Mouse (Mus musculus): ENCODE results near the gene Sptb. TPM values are rescaled to one million over a fixed set of nuclear protein-coding genes. Genes with fewer than 3 reads are reported as not detected.

Sptb gene
- total RNA-seq, 2 experiments from 2014 or later: 85.1 to 89.0 TPM

DNA sequence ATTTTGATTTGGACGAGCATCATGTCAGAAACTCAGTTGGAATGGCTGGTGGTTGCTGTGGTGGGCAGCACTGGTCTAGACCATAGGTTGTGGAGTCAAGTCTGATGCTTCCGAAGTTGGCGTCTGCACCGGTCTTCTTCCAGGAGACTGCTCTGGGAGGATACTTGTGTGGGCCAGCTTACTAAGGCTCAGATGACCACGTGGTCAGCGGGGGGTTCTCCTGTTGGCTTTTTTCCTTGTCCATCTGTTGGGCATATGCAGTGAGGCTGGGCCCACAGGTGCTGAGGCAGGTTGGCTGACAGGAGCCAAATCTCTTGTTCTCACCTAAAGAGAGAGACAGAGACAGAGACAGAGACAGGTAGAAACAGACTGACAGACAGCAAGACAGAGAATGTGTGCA lies 135.5 kb downstream of the Sptb start:
- no peak for DNase-seq

DNA sequence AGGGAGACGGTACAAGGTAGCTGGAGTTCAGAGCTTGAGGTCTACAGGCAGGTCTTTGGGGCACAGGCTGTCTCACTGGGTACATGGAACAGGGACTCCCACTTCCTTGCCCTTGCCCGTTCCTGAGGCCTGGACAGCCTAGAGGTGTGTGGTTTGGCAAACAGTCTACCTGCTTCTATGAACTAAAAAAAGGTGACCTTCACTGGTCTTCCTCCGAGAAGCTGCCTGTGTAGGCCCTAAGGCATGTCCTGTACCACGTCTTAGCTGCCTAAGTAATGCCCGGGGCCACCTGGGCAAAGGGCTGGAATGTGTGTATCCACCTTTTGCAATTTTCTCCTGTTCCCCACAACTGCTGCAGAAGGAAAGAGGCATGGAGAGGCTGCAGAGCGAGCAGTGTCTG lies 137.0 kb downstream of the Sptb start:
- DNase-seq: no peak

DNA sequence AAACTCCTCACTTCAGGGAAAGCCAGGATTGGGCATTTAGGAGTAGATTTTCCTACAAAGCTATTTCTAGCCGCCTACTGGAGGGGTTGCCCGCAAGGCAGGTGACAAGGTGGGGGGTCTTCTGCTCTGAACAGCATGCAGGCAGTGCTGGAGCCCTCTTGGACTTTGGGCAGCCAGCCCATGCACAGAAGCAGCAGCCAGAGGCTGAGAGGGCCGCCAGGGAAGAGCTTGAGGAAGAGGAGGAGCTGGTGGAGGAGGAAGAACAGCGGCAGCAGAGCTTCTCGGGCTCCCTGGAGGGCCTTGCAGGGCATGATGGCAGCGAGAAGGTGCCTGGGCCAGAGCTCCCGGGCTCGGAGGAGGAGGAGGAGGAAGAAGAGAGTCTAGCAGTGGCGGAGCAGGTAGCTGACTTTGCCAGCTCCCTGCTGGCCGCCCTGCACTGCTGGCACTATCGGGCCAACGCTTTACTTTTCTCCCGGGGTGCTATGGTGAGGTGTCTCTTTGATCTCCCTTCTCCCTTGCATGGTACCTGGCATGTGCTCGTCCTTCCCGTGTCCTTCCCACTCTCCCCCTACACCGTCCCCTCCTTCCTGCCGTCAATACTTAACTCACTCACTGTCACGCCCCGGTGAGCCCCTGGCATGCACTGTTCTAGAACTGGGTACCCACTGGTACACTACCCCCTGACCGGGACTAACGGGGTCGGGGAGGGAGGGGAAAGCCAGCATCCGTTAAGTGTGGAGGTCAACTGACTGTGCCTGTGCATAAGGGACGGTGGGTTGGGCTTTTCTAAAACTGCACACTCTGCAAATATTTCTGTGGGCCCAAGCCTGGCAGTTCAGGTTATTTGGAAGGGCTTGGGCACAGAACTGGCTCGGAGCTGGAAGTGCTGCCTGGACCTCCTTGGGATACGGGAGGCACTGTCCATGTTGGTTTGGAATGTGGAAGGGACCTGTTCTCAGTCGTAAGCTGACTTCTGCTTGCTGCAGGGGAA lies 137.8 kb downstream of the Sptb start:
- DNase-seq: no peak

DNA sequence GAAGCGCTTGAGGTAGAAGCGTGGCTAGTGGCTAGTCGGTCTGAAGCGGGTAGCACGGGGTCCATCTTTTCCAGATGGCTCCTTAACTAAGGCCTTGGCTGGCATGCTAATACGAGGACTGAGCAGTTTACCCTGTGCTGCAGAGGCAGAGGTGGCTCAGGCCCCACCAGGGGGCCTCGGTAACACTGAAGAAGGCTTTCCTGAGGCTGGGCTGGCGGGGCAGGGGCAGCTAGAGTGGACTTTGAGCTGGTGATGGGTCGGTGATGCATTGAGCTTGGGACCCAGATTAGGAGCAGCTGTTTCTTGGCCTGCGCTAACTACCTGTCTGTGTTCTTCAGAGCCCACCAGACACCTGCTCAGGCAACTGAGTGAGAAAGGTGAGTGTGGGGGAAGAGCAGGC lies 139.1 kb downstream of the Sptb start:
- no peak for DNase-seq

DNA sequence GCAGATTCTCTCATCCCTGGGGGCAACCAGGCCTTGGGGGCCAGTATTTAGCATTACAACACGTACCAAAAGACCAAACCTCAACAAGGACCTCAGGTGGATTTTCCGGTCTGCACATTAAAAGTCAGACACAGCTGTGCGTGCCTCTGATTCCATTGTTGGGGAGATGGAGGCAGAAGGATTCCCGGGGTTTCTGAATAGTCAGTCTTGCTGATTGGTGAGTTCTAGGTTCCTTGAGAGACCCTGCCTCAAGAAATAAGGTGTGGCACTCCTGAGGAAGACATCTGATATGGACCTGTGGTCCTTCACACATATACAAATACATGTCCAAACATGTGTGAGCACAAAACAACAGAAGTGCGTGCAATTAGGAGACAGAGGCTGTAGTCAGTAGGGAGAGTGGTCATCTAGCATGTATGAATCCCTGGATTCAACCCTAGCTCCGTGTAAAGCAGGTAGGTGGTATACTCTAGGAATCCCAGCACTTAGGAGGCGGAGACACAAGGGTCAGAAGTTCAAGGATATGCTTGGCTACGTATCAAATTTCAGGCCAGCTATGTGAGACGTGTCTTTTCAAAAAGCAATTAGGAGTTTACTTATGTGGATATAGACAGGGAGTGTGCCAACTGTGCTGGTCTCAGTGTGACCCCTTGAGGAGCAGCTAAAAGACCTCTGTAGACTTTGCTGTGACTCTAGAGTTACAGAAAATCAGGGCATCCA lies 140.0 kb downstream of the Sptb start:
- no peak for DNase-seq

DNA sequence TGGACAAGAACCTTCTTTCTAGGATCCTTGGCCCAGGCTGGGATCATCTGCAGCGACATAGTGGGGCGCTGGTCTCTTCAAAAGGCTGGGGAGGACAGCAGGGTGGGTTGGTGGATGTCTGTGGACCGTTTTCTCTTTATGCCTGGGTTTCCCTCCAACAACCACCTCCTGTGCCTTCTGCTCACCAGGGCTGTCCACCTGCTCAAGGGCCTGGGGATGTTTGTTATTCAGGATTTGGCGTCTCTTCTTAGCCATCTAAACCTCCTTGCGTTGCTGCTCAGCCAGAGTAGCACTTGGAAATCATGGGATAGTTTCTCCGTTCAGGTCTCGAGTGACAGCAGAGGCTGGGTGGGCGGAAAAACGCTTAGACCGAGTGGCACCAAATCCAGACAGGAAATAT lies 144.1 kb downstream of the Sptb start:
- DNase-seq: no peak

DNA sequence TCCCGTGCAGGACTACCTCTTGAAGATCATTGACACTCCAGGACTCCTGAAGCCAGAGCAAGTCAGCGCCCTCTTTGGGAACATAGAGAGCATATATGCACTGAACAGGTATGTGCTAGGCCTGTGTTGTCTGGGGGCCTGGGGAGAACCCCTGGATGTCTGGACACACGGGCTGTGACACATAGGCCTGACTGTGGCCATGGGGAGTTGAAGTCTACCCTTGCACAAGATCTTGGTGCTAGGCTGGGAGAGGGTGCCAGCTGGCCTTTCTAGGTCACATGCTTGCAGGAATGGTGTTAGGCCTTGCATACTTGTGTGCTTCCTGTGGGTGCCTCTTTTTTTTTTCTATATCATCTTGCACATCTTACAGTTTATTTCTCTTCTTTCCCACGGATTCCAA lies 148.2 kb downstream of the Sptb start:
- no peak for DNase-seq

DNA sequence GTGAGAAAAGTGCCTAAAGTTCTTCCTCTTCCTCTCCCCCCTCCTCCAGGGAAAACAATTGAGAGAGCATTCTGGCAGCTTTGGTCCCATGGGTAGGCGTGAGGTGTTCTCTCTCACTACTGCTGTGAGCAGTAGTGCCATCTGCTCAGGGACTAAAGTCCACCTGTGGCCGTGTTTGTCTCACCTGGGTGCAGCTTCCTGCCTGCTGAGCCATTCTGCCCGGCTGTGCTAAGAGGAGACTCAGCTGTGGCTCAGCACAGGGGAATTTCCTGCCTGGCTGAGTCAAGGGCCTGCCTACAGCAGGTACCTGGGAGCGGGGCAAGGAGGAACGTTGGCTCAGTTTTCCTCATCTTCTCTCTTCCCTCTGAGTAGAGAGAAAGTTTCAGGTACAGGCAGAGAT lies 152.1 kb downstream of the Sptb start:
- no peak for DNase-seq

DNA sequence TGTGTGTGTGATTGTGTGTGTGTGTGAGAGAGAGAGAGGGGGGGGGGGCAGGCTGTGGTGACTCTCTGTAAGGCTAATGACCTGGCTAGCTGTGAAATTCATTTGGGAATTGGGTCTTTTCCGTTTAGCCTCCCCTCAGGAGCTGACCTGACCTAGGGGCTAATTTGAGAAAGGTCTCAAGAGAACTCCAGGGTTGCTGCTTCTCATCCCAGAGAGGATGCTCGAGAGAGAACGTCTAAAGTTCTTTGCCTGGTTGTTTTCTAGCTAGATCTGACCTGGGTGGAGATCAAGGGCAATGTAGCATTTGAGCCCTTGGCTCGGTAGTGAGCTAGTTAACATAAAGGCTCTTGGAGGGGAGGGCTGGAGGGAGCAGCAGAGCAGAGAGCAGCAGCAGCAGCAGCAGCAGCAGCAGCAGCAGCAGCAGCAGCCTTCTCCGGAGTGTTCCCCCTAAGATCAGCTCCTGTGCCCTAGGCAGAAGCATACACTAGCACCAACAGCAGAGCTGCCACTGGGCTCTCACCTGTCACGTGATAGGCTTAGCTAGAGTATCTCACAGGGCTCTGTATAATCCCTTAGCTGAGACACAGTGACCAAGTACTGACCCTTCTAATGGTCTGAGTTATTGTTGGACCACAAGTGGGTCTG lies 153.5 kb downstream of the Sptb start:
- DNase-seq: peak in 1 of 2 experiments; percentile 56

DNA sequence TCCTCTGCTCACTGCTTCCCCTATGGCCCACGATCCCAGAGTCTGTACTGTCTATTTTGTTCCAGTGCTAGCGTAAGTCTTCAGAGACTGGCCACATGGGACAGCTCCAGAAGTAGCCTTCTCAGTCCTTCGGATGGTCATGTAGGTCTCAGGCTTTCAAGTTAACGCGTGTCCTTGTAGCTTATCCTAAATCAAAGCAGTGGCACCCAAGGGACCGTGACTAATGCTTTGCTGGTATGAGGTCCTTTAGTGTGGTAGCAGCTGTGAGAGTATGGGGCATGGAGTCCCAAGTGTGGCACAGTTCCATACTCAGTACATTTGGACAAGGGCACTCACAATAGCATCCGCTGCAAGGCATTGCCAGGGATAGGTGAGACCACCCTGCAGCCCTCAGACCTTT lies 154.2 kb downstream of the Sptb start:
- no peak for DNase-seq

DNA sequence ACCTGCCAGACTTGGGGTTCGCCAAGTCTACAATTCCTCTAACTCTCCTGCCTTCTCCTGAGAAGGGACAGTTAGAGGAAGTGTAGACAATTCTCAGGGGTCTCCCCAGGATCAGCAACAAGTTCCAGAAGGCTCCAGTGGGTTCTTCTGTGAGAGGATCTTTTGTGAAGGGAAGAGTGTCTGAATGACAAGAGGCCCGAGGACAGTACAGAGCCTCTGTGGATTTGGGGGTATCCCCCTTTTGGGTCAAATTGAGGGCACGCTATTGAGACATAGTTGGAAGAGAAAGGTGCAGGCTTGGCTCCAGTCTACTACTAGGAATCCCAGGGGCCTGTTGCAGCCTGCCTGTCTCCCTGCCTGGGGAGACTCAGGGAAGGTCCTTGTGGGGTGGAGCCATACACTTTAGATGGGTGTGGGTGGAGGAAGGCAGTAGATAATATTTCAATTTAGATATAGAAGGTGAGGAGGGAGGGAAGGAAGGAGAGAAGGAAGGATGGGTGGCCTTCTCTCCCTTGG lies 155.4 kb downstream of the Sptb start:
- peak in 1 of 2 experiments; percentile 44 for DNase-seq

DNA sequence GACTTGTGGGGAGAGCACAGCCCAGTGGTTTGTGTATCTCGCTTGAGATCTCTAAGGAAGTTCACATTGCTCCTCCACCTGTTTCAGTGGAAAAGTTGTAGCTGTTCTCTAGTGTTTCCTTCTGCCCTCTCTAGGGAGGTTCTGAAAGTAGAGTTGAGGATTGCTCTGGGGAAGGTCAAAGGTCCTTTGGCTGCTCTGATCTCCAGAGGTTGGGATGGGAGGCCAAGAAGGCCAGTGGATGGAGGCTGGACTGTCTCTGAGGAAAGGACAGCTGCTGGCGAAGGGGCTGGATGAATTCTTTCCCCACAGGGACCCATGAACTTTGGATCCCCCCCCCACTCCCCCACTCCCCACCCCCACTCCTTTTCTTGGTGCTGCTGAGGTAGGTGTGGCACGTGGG lies 156.0 kb downstream of the Sptb start:
- peak; percentile 51 to 74 for DNase-seq

DNA sequence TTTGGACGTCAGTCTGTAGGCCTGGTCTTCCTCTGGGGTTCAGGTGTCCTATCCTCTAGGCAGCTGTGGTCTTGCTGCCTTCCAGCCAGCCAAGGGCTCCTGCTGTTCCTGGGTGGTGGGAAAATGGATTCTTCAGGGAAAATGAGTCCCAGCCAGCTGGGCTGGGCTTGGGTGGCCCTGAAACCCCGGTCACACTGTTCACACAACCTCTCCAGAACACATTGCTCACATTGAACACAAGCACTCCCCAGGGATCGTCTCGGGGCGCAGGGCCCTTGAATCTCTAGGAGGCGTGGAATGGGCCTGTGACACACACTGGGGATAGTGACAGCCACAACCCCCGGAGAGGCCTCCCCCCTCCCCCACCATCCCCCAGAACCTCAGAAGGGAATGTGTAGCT lies 156.4 kb downstream of the Sptb start:
- peak; percentile 66 to 82 for DNase-seq

DNA sequence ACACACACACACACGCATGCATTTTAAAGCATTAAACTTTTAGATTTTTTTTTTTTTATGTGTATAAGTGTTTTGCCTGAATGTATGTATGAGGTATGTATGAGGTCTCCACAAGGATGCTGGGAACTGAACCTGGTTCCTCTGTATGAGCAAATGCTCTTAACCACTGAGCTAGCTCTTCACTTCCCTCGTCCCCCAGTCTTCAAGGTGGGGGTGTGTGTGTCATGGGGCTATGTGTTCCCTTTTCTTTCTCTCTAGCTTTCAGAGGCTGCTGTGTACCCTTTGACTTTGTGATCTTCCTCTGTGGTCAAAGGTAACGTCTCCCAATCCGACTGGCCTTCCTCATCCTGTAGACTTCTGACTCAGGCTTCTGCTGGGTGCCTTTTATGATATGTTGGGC lies 157.4 kb downstream of the Sptb start:
- DNase-seq: no peak

DNA sequence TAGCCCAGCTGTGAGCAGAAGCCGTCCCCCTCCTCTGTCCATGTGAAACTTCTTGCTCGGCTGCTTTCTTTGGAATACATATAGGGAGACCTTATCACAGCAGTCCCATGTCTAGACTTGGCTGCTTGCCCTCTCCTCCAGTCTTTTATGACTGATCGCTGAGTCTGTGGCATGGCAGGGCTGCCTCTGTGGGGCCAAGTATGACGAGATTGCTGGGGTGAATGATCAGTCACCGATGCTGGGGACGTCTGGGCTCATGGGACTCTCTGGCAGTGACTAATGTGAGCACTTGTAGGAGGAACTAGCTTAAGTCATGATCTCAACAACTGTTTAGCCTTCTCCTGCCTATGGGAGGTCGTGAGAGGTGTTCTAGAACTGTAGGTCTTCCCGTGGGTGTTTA lies 158.0 kb downstream of the Sptb start:
- peak; percentile 70 to 74 for DNase-seq

DNA sequence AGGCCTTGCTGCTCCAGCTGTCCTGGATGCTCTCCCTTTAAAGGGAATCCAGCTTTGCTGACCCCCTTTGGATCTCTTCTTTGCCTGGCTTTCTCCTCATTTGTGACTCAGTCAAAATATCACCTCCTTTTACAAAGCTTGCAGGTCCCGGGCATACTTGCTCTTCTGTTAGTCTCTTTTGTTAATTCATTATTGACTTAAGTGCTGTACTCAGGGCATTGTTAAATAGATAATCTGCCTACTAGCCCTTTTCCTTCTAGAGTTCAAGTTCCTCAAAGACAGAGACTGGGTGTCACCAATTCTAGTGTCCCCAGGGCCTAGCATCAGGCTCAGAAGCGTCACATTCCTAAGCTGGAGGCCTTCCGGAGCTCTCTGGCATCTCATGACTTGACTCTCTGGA lies 161.1 kb downstream of the Sptb start:
- no peak for DNase-seq

DNA sequence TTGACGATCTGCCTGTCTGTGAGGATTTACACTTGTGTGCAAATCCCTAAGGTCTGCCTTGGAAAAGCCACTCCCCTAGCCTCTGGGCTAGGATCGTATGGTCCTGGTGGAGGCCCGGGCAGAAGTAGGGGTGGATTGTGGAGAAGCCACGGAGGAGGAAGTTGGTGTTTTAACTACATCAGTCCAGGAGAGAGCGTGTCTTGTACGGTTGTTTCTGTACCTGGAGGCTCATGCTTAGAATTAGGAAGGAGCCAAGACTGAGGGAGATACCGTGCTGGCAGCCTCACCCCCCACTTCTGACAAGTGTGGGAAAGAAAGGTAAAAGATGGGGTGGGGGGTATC lies 162.3 kb downstream of the Sptb start:
- no peak for DNase-seq

DNA sequence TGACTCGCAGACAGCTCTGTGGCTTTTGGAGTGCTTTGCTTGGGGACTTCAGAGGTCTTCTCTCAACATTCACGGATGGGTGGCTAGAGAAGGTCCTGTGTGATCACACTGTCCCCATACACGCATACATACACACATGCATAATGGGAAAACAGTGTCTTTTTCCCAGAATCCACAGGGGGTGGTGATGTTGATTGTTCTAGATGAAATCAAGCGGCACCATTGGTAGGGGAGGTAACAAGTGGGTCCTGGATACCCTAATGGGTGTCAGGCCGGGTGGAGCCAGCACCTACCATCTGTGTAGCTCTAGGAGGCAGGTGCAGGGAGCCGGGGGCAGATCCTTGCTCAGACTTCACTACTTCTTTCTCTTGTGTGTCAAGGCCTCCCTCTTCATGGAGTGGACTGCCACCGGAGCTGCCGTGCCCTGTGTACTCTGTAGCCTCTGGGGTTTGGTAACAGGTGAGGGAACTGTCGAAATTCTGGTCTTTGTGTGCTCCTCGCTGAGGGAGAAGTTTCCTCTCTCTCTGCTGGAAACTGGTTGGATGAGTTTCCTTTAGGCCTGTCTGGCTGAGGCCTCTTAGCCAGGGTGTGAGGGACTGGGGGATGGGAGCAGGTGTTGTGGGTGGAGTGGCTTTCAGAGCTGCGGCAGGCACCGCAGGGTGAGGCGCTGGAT lies 162.8 kb downstream of the Sptb start:
- DNase-seq: peak in 1 of 2 experiments; percentile 37

DNA sequence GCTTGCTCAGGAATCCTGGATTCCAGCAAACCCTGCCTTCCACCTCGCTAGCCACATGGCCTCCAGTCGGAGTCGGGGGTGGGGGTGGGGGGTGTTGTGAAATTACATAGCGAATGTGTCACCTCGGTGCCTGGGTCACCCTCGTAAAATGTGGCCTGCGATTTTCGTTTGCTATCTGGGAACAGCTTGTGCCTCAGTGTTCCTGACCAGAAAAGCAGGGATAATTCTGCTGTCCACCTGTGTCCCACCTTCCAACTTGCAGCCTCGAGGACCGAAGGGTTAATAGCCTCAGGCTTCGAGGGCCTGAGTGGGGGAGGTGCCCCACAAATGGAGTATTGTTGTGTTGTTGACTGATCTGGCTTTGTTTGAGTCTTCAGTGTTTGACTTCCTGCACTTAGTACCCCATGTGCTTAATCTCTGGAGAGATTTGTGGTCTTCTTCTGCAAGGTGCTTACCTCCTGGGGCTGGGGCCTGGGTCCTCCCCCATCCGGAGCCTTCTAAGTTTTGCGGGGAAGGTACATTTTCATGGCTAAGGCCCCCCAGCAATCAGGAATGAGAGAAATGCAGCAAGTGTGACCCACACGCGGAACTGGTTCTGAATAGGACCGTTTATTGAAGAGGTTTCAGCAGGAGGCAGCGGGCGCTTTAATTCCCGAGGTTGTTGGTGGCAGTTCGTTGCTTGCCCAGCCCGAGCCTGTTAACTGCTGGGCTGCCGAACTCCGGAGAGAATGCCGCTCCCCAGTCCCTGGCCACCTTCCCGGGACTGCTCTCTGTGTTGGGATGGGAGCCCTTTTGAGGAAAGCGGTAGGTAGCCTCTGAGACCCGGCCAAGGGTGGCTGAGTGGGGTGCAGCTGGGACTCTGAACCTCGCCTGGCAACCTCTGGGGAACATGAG lies 163.7 kb downstream of the Sptb start:
- peak in 1 of 2 experiments; percentile 55 for DNase-seq

DNA sequence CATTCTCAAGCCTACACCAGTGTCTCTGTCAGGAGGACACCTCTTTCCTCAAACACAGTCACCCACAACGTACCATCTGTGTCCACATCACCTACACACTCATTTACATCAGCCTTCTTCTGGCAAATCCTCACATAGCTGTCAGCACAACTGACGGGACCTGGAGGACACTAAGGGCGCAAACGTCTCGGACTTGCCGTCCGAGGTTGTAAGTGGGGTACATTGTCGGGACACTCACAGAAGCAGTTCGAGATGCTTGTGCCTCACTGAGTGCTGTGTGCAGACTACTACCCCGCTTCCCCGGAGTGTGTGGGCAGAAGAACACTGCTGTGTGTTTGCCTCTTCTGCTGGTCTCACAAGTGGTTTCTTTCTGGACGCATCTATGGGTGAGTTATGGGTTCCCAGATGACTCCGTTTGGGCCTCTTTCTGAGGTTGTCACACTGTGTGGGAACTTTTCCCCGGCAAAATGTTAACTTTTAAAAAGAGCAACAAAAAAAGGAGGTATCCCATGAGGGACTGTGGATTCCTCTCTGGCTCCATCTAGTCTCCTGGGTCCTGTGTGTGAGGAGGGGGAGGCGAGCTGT lies 164.5 kb downstream of the Sptb start:
- peak in 1 of 2 experiments; percentile 43 for DNase-seq

DNA sequence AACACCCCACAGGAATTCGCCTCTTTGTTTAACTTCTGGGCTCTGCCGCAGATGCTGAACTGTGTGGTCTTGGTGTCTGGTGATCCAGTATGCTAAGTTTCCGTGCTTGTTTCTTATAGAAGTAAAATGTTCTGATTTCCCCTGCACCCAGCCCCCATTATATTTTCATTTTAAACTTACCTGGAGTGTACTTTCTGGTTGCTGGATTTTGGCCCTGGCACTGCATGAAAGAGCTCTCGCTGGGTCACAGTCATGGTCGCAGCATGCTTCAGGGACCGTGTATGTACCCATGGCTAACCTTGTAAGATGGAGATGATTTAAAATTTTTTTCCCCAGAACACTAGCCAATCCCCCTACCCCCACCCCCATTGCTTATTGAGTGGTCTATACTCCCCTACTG lies 168.5 kb downstream of the Sptb start:
- no peak for DNase-seq
